17 mouse cellular contexts compared by ENCODE assay signal in the genomic region with DNA sequence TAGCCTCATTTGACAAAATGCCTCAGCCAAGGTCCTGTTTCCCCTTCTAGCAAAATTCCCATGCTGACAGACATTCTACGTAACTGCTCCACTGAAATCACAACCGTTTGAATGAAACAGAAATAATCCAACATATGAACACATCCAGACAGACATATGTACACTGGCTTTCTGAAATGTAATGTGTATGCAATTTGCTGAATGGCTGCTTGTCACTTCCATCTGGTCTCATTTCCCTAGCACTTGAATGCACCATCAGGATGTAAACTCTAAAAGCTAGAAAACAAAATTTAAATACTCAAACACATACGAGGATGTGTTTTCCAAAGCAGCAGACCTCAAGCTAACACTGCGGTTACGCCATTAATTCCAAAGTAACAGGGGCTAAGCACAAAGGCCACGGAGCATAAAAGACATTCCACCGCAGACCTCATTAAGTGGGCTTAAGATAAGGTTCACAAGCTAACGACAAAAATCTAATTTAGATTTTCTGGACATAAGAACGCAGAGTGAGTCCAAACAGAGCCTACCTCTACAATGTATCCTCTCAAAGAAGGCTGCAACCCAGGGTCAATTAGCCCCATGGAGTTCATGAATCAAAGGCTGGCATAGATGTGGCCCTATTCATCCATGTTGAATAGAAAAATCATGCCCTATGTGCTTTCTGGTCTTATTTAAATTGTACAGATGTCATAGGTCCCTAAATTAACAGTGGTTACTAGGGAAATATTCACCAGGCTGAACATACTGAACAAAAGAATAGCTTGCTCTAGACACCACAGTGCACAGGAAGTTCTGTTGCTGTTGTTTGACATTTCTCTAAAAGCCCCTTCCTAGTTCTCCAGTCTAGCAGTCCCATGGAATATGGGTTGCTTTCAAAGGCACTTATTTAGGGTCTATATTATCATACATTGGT.
DNase-seq lines count a peak whose midpoint lies in the region; ATAC-seq lines count a peak whose summit lies in the region.
"Had no signal": no experiment of that assay in that cellular context is flagged by ENCODE, and none has a peak within 500 bp of the region (broad histone marks: within the 10 kb centered on the region; RNA-seq: fewer than 3 reads in every experiment).

No protein-coding gene starts in this region.

- no peaks in the 10 kb centered on the region for H3K27me3 ChIP-seq in hindbrain, embryonic 13.5 days
- no peaks in the 10 kb centered on the region for H3K27me3 ChIP-seq in hindbrain, embryonic 11.5 days (ENCODE audit: control insufficient read depth, insufficient read depth, low read length)
- 0 out of 2 replicates have a peak, but pooled peaks cover 9% of the 10 kb centered on the region for H3K27me3 ChIP-seq in forebrain, embryonic 15.5 days
- no peaks in the 10 kb centered on the region for H3K27me3 ChIP-seq in midbrain, embryonic 16.5 days (ENCODE audit: control insufficient read depth, insufficient read depth, low read depth, low read length)
- H3K27me3 ChIP-seq: CH12.LX; heart, embryonic 15.5 days; limb, embryonic 13.5 days; liver, embryonic 15.5 days; megakaryocyte, embryonic 14.5 days had no signal

- ATAC-seq in hindbrain, embryonic 13.5 days (ENCODE audit: low FRiP score), result no peak
- no peak for ATAC-seq in hindbrain, embryonic 11.5 days (ENCODE audit: low FRiP score)
- peak; percentile 80 for ATAC-seq in forebrain, embryonic 15.5 days (replicated peaks)
- ATAC-seq in midbrain, embryonic 16.5 days, result no peak

- H3K9ac ChIP-seq in hindbrain, embryonic 13.5 days, result no peak overlapping the region
- no peak overlapping the region for H3K9ac ChIP-seq in hindbrain, embryonic 11.5 days (ENCODE audit: low read depth, low read length)
- no peak overlapping the region for H3K9ac ChIP-seq in forebrain, embryonic 15.5 days (replicated peaks)
- H3K9ac ChIP-seq in midbrain, embryonic 16.5 days (ENCODE audit: low read depth, low read length), result no peak overlapping the region
- H3K9ac ChIP-seq: heart, embryonic 15.5 days; limb, embryonic 13.5 days; liver, embryonic 15.5 days had no signal

- H3K9me3 ChIP-seq in hindbrain, embryonic 13.5 days, result no peaks in the 10 kb centered on the region
- no peaks in the 10 kb centered on the region for H3K9me3 ChIP-seq in hindbrain, embryonic 11.5 days (ENCODE audit: control insufficient read depth, low read length)
- no peaks in the 10 kb centered on the region for H3K9me3 ChIP-seq in forebrain, embryonic 15.5 days
- H3K9me3 ChIP-seq in midbrain, embryonic 16.5 days (replicated peaks; ENCODE audit: control insufficient read depth, low read length, poor library complexity, severe bottlenecking), result no peaks in the 10 kb centered on the region
- H3K9me3 ChIP-seq: heart, embryonic 15.5 days; limb, embryonic 13.5 days; liver, embryonic 15.5 days had no signal

- H3K4me1 ChIP-seq in hindbrain, embryonic 13.5 days (replicated peaks), result peaks cover 15% of the 10 kb centered on the region; the same call in 1 of the 2 replicates
- no peaks in the 10 kb centered on the region for H3K4me1 ChIP-seq in hindbrain, embryonic 11.5 days (replicated peaks; ENCODE audit: control insufficient read depth, insufficient read depth, low read length)
- H3K4me1 ChIP-seq in forebrain, embryonic 15.5 days, result peaks cover 25% of the 10 kb centered on the region
- H3K4me1 ChIP-seq in midbrain, embryonic 16.5 days (ENCODE audit: control insufficient read depth, insufficient read depth, low read length), result peaks cover 7% of the 10 kb centered on the region
- H3K4me1 ChIP-seq: heart, embryonic 15.5 days; limb, embryonic 13.5 days; liver, embryonic 15.5 days; megakaryocyte, embryonic 14.5 days had no signal

- H3K36me3 ChIP-seq in hindbrain, embryonic 13.5 days, result peaks cover 26% of the 10 kb centered on the region
- H3K36me3 ChIP-seq in hindbrain, embryonic 11.5 days (ENCODE audit: control insufficient read depth, insufficient read depth, low read length), result no peaks in the 10 kb centered on the region; the same call in 1 of the 2 replicates
- no peaks in the 10 kb centered on the region for H3K36me3 ChIP-seq in forebrain, embryonic 15.5 days
- H3K36me3 ChIP-seq in midbrain, embryonic 16.5 days (ENCODE audit: control insufficient read depth, insufficient read depth, low read length), result peaks cover 4% of the 10 kb centered on the region; the same call in 1 of the 2 replicates
- H3K36me3 ChIP-seq: heart, embryonic 15.5 days; limb, embryonic 13.5 days; liver, embryonic 15.5 days had no signal

- no peak overlapping the region for H3K4me2 ChIP-seq in hindbrain, embryonic 13.5 days
- H3K4me2 ChIP-seq in hindbrain, embryonic 11.5 days (replicated peaks; ENCODE audit: low read depth, low read length), result no peak overlapping the region
- no peak overlapping the region for H3K4me2 ChIP-seq in forebrain, embryonic 15.5 days (replicated peaks)
- no peak overlapping the region for H3K4me2 ChIP-seq in midbrain, embryonic 16.5 days (ENCODE audit: low read length)
- H3K4me2 ChIP-seq: heart, embryonic 15.5 days; limb, embryonic 13.5 days; liver, embryonic 15.5 days had no signal

- 42% methylated on average over 9 of the region's 9 CpGs for WGBS in hindbrain, embryonic 13.5 days
- 56% methylated on average over 9 of the region's 9 CpGs for WGBS in hindbrain, embryonic 11.5 days
- WGBS in forebrain, embryonic 15.5 days, result 10% methylated on average over 9 of the region's 9 CpGs
- WGBS in midbrain, embryonic 16.5 days, result 32% methylated on average over 9 of the region's 9 CpGs

- H3K27ac ChIP-seq in hindbrain, embryonic 13.5 days, result peak overlapping the region; percentile 62
- H3K27ac ChIP-seq in hindbrain, embryonic 11.5 days (ENCODE audit: low read depth, low read length), result no peak overlapping the region
- H3K27ac ChIP-seq in forebrain, embryonic 15.5 days (replicated peaks), result no peak overlapping the region; the same call in 1 of the 2 replicates
- H3K27ac ChIP-seq in midbrain, embryonic 16.5 days (ENCODE audit: low read length), result peak overlapping the region; percentile 60; the same call in 1 of the 2 replicates
- H3K27ac ChIP-seq: heart, embryonic 15.5 days; limb, embryonic 13.5 days; liver, embryonic 15.5 days had no signal

- no peak for DNase-seq in hindbrain, embryonic 11.5 days (ENCODE audit: low spot score)
- peak; percentile 49 for DNase-seq in embryo, embryonic 10 days (ENCODE audit: low spot score)
- no peak for DNase-seq in urinary bladder, adult 2 months (ENCODE audit: low spot score)
- DNase-seq in yolk sac, embryonic 10.5 days (ENCODE audit: low spot score), result no peak
- no peak for DNase-seq in cerebellum, adult 9-11 months
- DNase-seq: adrenal gland, postnatal 25 days; heart, adult 18-20 months; lung, postnatal 10 days had no signal

- H3K4me3 ChIP-seq in hindbrain, embryonic 13.5 days, result no peak overlapping the region
- no peak overlapping the region for H3K4me3 ChIP-seq in hindbrain, embryonic 11.5 days (ENCODE audit: low read depth, low read length)
- no peak overlapping the region for H3K4me3 ChIP-seq in forebrain, embryonic 15.5 days
- no peak overlapping the region for H3K4me3 ChIP-seq in midbrain, embryonic 16.5 days (ENCODE audit: low read depth, low read length)
- H3K4me3 ChIP-seq: erythroblast, embryonic 14.5 days; heart, embryonic 15.5 days; limb, embryonic 13.5 days; liver, embryonic 15.5 days; megakaryocyte, embryonic 14.5 days had no signal

Comparison
In these comparisons a context has a peak if more than half of its experiments do, and no peak if none do; other contexts are left out.
1. H3K27ac ChIP-seq: peak in hindbrain, embryonic 13.5 days (single experiment) and midbrain, embryonic 16.5 days (single experiment); none in hindbrain, embryonic 11.5 days (single experiment) and forebrain, embryonic 15.5 days (single experiment).